Mouse (Mus musculus) liver, embryonic 13.5 days (tissue): ENCODE measurements around the gene Smtn. TPM values are rescaled to one million over a fixed set of nuclear protein-coding genes. Genes with fewer than 3 reads are reported as not detected.

Experiments used
- ATAC-seq: fragments of 200-750 bp; cut with Nextera tagmentation; 2 replicates; pipeline ENCODE4 v1.8.0; 2017; ENCODE audit warnings: low read depth, mild to moderate bottlenecking, moderate number of reproducible peaks, moderate library complexity
- DNase-seq: peaks from one replicate; pipeline ENCODE4 v3.0.0; 2022
- H3K27ac ChIP-seq: fragments of 300-500 bp; sonication (generic); 2 replicates; pipeline ENCODE4 v1.5.1; 2015; ENCODE audit warnings: moderate library complexity, mild to moderate bottlenecking, inconsistent platforms
- H3K27me3 ChIP-seq: fragments of 300-500 bp; sonication (generic); 2 replicates; pipeline ENCODE4 v1.6.1; 2015; ENCODE audit warnings: mild to moderate bottlenecking, inconsistent platforms
- H3K36me3 ChIP-seq: fragments of 300-500 bp; sonication (generic); 2 replicates; pipeline ENCODE4 v1.6.1; 2015; ENCODE audit warnings: mild to moderate bottlenecking, inconsistent platforms
- H3K4me1 ChIP-seq: fragments of 300-500 bp; sonication (generic); replicated peaks from 2 replicates; pipeline ENCODE4 v1.6.1; 2015; ENCODE audit warnings: inconsistent platforms
- H3K4me2 ChIP-seq: fragments of 300-500 bp; sonication (generic); 2 replicates; pipeline ENCODE4 v1.6.1; 2015; ENCODE audit warnings: inconsistent platforms, mild to moderate bottlenecking, moderate library complexity
- H3K4me3 ChIP-seq: fragments of 300-500 bp; sonication (generic); replicated peaks from 2 replicates; pipeline ENCODE4 v1.5.1; 2015; ENCODE audit warnings: mild to moderate bottlenecking, inconsistent platforms
- H3K9ac ChIP-seq: fragments of 300-500 bp; sonication (generic); 2 replicates; pipeline ENCODE4 v1.6.1; 2015; ENCODE audit warnings: mild to moderate bottlenecking, inconsistent platforms
- H3K9me3 ChIP-seq: fragments of 300-500 bp; sonication (generic); replicated peaks from 2 replicates; pipeline ENCODE4 v1.6.1; 2016; ENCODE audit warnings: inconsistent platforms
- WGBS: fragments of 180-500 bp; shearing (Covaris S2); methylation state at CpG from one replicate; pipeline ENCODE4 v1.1.7; 2015; ENCODE audit not compliant: insufficient replicate concordance; 5-methylcytosine and 5-hydroxymethylcytosine counted together
- polyA plus RNA-seq: library from polyadenylated mRNA; unstranded; fragments of >200 nt; fragmentation: Nextera tagmentation; extraction: Ambion mirVana; gene quantifications from 2 replicates; pipeline ENCODE4 v1.2.1, GENCODE M21; 2015

Smtn gene
- polyA plus RNA-seq, 1 experiment from 2014 or later = 10.5 TPM

DNA sequence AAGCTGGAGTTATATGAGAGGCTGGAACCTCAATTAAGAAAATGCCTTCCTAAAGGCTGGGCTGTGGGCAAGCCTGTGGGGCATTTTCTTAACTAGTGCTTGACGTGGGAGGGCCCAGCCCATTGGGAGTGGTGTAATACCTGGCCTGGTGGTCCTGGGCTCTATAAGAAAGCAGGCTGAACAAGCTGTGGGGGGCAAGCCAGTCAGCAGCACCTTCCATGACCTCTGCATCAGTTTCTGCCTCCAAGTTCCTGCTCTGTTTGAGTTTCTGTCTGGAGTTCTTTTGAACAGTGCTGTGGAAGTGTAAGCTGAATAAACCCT lies 5.8 kb upstream of the Smtn start:
- Histone ChIP-seq H3K27me3 (no peaks in the 10 kb centered on the region), H3K9me3 (peaks cover 8% of the 10 kb centered on the region; the same call in 1 of the 2 replicates), H3K36me3 (no peaks in the 10 kb centered on the region), H3K4me3 (no peak overlapping the region), H3K9ac (no peak overlapping the region), H3K27ac (peak overlapping the region; percentile 32; the same call in 1 of the 2 replicates), H3K4me2 (no peak overlapping the region), H3K4me1 (peaks cover 22% of the 10 kb centered on the region)
- no peak for ATAC-seq
- WGBS = 17% methylated on average over 1 of the region's 1 CpGs
- no peak for DNase-seq

DNA sequence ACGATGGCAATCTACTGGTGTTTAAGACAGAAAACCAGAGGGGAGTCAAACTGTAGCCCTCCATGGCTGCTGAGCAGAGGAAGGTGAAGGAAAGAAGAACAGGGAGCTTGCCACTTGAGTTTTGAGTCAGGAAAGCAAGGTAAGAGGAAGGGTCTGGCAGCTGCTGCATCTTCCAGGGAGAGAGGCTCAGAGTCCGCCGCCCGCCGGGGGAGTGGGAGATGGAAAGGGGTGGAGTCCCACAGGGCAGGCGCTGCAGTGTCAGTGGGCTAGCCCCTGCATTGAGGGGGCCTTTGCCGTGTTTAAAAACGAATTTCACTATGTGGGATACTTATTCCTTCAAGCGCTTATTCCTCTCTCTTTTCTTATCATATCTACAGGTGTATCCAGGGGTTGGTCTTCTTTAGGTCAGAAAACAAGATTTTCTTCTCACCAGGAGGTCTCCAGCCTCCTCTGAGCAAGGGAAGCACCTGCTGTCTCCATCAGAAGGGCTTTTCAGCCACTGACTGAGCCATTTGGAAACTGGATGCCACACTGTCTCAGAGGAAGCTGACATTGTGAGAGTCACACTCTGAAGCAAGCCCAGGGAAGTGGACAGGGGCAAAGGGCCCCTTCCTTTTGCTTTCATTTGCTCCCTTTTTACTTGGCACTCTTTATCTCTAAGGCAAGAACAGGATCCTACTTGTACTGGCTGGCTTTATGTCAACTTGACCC lies 5.3 kb upstream of the Smtn start:
- Histone ChIP-seq H3K9ac (no peak overlapping the region), H3K9me3 (peaks cover 8% of the 10 kb centered on the region; the same call in 1 of the 2 replicates), H3K27ac (peak overlapping the region; percentile 32; the same call in 1 of the 2 replicates), H3K4me3 (no peak overlapping the region), H3K4me1 (peaks cover 22% of the 10 kb centered on the region), H3K27me3 (no peaks in the 10 kb centered on the region), H3K36me3 (no peaks in the 10 kb centered on the region), H3K4me2 (no peak overlapping the region)
- ATAC-seq (no peak), DNase-seq (no peak)
- WGBS = 33% methylated on average over 9 of the region's 9 CpGs

DNA sequence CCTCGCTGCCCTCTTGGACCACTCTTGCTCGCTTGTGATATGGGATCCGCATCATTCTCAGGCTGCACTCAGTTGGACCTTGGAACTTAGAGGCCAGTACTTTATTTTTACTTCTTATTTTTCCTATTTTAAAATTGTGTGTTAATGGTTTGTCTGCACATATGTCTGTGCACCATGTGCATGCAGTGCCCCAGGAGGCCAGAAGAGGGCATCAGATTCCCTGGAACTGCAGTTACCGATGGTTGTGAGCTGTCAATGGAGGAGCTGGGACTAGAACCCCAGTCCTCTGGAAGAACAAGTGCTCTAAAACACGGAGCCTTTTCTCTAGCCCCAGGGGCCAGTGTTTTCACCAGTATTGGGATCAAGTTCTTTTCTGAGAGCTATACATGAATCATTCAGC lies 4.0 kb upstream of the Smtn start:
- 79% methylated on average over 5 of the region's 5 CpGs for WGBS
- H3K9me3 ChIP-seq = peaks cover 8% of the 10 kb centered on the region; the same call in 1 of the 2 replicates
- H3K4me3 ChIP-seq = no peak overlapping the region
- H3K9ac ChIP-seq = no peak overlapping the region
- DNase-seq (no peak), ATAC-seq (no peak)
- H3K4me2 ChIP-seq = no peak overlapping the region
- H3K27ac ChIP-seq = no peak overlapping the region
- H3K36me3 ChIP-seq = no peaks in the 10 kb centered on the region
- peaks cover 28% of the 10 kb centered on the region for H3K4me1 ChIP-seq
- H3K27me3 ChIP-seq = no peaks in the 10 kb centered on the region

DNA sequence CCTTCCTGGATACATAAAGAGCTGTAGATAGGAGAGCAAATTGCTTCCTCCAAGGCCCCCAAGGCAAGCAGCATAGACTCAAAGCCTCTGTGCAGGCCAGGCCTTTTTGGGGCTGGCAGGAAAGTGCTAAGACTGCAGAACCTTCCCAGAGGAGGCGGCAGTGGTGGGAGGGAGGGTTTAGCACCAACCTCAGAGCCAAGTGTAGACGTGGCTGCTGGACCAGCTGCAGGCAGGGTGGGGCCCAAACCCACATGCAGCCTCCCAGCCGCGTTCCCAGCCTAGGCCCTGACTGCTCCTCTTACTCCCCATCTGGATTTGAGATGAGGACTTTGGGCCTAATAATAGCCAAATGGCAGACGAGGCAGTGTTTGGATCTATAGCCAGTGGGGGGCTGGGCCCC lies 2.6 kb upstream of the Smtn start:
- Histone ChIP-seq H3K36me3 (no peaks in the 10 kb centered on the region), H3K27me3 (no peaks in the 10 kb centered on the region), H3K4me3 (no peak overlapping the region), H3K4me1 (peaks cover 40% of the 10 kb centered on the region), H3K9ac (no peak overlapping the region), H3K27ac (no peak overlapping the region), H3K9me3 (peaks cover 8% of the 10 kb centered on the region; the same call in 1 of the 2 replicates), H3K4me2 (no peak overlapping the region)
- no peak for DNase-seq
- ATAC-seq = no peak
- 45% methylated on average over 5 of the region's 5 CpGs for WGBS

DNA sequence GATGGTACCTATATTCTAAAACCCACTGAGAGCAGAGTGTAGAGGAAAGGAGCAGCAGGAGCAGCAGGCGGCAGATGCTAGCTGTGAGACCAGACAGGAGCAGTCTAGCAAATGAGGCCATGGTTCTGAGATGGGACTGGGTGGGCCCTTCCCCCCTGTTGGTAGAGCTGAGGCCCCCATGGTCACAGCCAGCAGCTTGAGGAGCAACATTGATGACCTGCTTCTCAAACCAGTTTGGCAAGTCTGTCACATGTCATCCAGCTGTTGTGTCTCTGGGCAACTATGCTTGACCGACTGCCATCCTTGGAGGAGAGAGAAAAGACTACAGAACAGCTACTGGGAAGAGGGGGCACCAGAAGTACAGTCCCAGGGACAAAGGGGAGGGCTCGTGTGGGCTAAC lies 1.5 kb upstream of the Smtn start:
- no peak for ATAC-seq
- no peak overlapping the region for H3K4me3 ChIP-seq
- no peaks in the 10 kb centered on the region for H3K27me3 ChIP-seq

DNA sequence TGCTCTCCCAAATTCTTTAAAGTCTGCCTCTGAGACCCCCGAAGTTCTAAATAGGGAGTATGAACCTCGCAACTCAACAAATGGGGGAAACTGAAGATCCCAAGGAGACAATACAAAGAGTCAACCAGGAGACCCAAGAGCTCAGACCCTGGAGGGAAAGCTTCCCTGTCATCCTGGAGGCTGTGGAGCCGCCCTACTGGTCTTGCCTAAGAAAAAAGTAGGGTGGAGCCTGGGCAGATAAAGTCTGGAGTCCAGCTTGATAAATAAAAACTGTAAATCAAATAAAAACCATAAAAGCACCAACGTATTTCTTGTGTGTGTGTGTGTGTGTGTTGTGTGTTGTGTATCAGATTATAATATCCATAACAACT lies 601 bp downstream of the Smtn start:
- 0 out of 2 replicates have a peak, but pooled peaks cover 2% of the 10 kb centered on the region for H3K36me3 ChIP-seq
- H3K9me3 ChIP-seq = peaks cover 8% of the 10 kb centered on the region; the same call in 1 of the 2 replicates
- peaks cover 48% of the 10 kb centered on the region for H3K4me1 ChIP-seq
- H3K4me3 ChIP-seq = peak overlapping the region; percentile 61
- DNase-seq = no peak
- H3K4me2 ChIP-seq = peak overlapping the region; percentile 71
- 46% methylated on average over 4 of the region's 4 CpGs for WGBS
- peak overlapping the region; percentile 43; the same call in 1 of the 2 replicates for H3K9ac ChIP-seq
- H3K27ac ChIP-seq = no peak overlapping the region
- no peak for ATAC-seq
- H3K27me3 ChIP-seq = no peaks in the 10 kb centered on the region

More for the DNA sequence above, 1.5 kb upstream of the Smtn start:
- WGBS = 68% methylated on average over 3 of the region's 3 CpGs
- no peak overlapping the region for H3K9ac ChIP-seq
- peaks cover 45% of the 10 kb centered on the region for H3K4me1 ChIP-seq
- H3K9me3 ChIP-seq = peaks cover 8% of the 10 kb centered on the region; the same call in 1 of the 2 replicates
- H3K36me3 ChIP-seq = no peaks in the 10 kb centered on the region
- no peak overlapping the region for H3K4me2 ChIP-seq
- H3K27ac ChIP-seq = no peak overlapping the region
- no peak for DNase-seq

DNA sequence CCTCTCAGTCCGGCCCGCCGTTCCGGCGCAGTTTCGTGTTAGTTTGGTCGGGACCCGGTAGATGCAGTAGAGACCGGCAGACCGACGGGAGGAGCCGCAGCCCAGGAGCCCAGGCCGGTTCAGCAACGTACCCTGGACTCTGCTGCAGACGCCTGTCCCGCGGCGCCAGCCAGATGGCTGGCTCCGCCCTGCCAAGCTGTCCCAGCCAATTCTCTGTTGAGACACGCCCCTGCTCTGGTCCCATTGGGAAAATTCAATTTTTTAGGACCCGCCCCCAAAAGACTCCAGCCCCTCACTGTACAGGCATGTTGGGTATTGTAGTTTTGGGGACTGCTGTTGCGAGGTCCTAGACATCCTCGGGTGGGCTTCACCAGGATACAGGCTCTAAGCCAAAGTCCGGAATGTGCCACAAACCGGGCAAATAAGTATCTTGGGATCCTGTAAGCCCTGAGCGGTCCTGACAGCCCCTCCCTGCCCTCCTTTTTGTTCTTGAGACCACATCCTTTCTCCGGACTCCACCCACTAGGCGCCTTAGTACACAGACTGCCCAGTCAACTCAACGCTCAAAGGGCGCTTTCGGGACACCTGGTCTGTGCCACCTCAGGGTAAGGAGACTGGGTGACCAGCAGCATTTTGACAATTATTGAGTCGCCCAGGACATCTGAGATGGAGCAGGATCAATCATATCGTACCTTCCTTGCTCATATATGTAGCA lies 1.1 kb downstream of the Smtn start:
- Histone ChIP-seq H3K36me3 (0 out of 2 replicates have a peak, but pooled peaks cover 2% of the 10 kb centered on the region), H3K4me2 (peak overlapping the region; percentile 71), H3K9ac (peak overlapping the region; percentile 68), H3K4me1 (peaks cover 49% of the 10 kb centered on the region), H3K4me3 (peak overlapping the region; percentile 61), H3K9me3 (0 out of 2 replicates have a peak, but pooled peaks cover 2% of the 10 kb centered on the region), H3K27ac (no peak overlapping the region), H3K27me3 (no peaks in the 10 kb centered on the region)
- peak; percentile 87 for DNase-seq
- WGBS = 3% methylated on average over 33 of the region's 33 CpGs
- peak; percentile 88 for ATAC-seq

DNA sequence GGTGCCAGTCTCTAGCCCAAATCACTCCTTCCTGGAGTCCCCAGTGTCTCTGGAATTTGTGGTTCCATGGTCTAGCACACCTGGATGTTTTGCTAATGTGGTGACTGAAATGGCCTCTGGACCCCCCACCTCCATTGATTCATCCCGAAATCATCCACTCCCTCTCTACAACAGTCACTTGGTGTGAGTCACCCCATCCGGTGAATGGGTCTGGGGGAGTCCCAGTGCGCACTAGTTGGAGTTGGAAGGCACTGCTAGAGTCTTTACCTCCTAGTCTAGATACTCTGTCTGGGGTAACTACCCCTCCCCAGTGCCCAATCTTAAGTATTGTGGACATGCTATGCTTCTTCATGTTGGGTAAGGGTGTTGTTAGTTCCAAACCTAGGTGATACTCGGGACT lies 2.1 kb downstream of the Smtn start:
- Histone ChIP-seq H3K27me3 (no peaks in the 10 kb centered on the region), H3K4me3 (peak overlapping the region; percentile 61), H3K36me3 (peaks cover 2% of the 10 kb centered on the region; the same call in 1 of the 2 replicates), H3K9me3 (no peaks in the 10 kb centered on the region), H3K4me2 (peak overlapping the region; percentile 71), H3K27ac (no peak overlapping the region), H3K4me1 (peaks cover 49% of the 10 kb centered on the region), H3K9ac (peak overlapping the region; percentile 68)
- ATAC-seq (no peak), DNase-seq (no peak)
- WGBS = 42% methylated on average over 4 of the region's 4 CpGs

DNA sequence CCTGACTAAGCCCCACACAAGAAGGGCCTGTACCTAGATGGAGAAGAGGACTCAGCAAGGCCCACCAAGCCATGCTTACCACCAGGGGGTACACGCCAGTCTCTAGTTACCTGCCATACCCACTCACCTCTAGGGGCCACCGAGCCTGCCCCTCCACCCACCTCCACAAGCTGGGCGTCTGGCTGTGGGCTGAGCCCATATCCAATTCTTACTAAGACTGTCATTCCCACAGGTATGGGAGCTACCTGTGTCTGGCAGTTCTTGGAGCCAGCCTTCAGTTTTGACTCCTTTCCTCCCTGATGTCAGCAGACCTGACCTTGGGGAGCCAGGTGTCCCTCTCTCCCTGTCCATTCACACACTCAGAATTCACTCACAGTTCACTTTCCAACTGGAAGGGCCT lies 2.7 kb downstream of the Smtn start:
- Histone ChIP-seq H3K27me3 (no peaks in the 10 kb centered on the region), H3K9ac (peak overlapping the region; percentile 68; the same call in 1 of the 2 replicates), H3K27ac (no peak overlapping the region), H3K36me3 (peaks cover 5% of the 10 kb centered on the region; the same call in 1 of the 2 replicates), H3K4me2 (peak overlapping the region; percentile 71), H3K4me3 (peak overlapping the region; percentile 61; the same call in 1 of the 2 replicates), H3K9me3 (no peaks in the 10 kb centered on the region), H3K4me1 (peaks cover 49% of the 10 kb centered on the region)
- 67% methylated on average over 3 of the region's 3 CpGs for WGBS
- no peak for DNase-seq
- no peak for ATAC-seq

DNA sequence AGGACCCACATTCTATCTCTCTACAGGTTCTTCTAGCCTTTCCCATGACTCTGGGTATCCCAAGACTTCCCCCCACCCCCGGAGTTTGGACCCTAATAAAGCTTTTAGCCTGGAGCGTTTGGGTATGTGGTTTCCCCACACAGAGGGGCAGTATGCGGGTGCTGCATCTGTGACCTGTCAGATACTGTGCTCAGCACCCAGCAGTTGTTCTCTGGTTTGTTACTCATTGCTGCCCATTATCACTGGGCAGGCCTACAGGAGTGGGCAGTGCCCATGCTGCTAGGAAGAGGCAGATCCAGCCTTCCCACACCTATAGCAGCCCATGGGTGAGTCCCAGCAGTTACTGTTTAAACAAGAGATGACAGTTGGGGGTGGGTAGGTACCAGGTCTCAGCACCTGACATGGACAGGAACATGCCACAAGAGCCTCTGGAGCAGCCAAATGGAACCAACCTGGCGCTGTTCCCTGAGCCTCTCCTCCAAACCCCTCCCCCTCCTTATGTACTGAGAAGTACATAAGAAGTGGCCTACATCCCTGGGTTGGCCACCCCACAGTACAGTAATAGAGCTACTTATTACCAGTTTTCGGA lies 3.6 kb downstream of the Smtn start:
- DNase-seq = no peak
- Histone ChIP-seq H3K27me3 (no peaks in the 10 kb centered on the region), H3K9me3 (no peaks in the 10 kb centered on the region), H3K4me1 (peaks cover 49% of the 10 kb centered on the region), H3K4me3 (no peak overlapping the region), H3K4me2 (0 out of 2 replicates have a peak overlapping the region, but pooled peaks have one; percentile 71), H3K27ac (peak overlapping the region; percentile 78; the same call in 1 of the 2 replicates), H3K36me3 (peaks cover 12% of the 10 kb centered on the region; the same call in 1 of the 2 replicates), H3K9ac (no peak overlapping the region)
- WGBS = 72% methylated on average over 5 of the region's 5 CpGs
- no peak for ATAC-seq

DNA sequence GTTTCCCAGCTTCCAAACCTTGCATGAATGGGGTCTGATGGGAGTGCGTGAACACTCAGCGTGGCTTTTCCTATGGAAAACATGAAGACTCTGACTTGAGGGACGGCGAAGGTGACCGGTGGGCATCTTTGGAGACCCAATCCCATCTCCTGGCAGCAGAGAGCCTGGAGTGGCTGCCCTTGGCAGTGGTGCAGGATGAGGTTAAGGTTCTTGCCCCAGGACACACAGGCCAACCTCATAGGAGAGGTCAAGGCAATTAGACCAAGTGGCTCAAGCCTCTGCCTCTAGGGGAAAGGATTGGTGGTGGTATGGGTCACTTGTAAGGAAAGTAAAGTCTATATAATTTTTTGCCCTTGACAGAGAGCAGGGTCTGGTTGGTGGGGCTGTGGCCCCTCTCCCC lies 4.3 kb downstream of the Smtn start:
- ATAC-seq = no peak

More for the DNA sequence above, 4.3 kb downstream of the Smtn start:
- H3K36me3 ChIP-seq = peaks cover 19% of the 10 kb centered on the region
- no peaks in the 10 kb centered on the region for H3K27me3 ChIP-seq
- no peak for DNase-seq
- peak overlapping the region; percentile 68 for H3K9ac ChIP-seq
- peak overlapping the region; percentile 78 for H3K27ac ChIP-seq
- H3K4me1 ChIP-seq = peaks cover 49% of the 10 kb centered on the region
- H3K9me3 ChIP-seq = no peaks in the 10 kb centered on the region
- WGBS = 53% methylated on average over 5 of the region's 5 CpGs
- H3K4me2 ChIP-seq = peak overlapping the region; percentile 86
- peak overlapping the region; percentile 59 for H3K4me3 ChIP-seq
